10 mouse cellular contexts compared by ENCODE assay signal in genomic region chr3:51375307-51376265, GRCm38 (mm10). TPM values are rescaled to one million over a fixed set of nuclear protein-coding genes. Genes with fewer than 3 reads are reported as not detected.
DNase-seq lines count a peak whose midpoint lies in the region; ATAC-seq and TF ChIP-seq lines count a peak whose summit lies in the region.
"Had no signal": no experiment of that assay in that cellular context is flagged by ENCODE, and none has a peak within 500 bp of the region (broad histone marks: within the 10 kb centered on the region; RNA-seq: fewer than 3 reads in every experiment).

No protein-coding gene starts in this region.

- no peak overlapping the region for H3K4me2 ChIP-seq in hindbrain, postnatal 0 days (ENCODE audit: low read depth, low read length)
- no peak overlapping the region for H3K4me2 ChIP-seq in hindbrain, embryonic 14.5 days (replicated peaks)
- H3K4me2 ChIP-seq: embryonic facial prominence, embryonic 12.5 days; limb, embryonic 12.5 days had no signal

- H3K36me3 ChIP-seq in hindbrain, postnatal 0 days (ENCODE audit: insufficient read depth, low read length) = no peaks in the 10 kb centered on the region
- no peaks in the 10 kb centered on the region for H3K36me3 ChIP-seq in hindbrain, embryonic 14.5 days (replicated peaks; ENCODE audit: control insufficient read depth, insufficient read depth)
- H3K36me3 ChIP-seq: embryonic facial prominence, embryonic 12.5 days; limb, embryonic 12.5 days had no signal

- no peak overlapping the region for H3K27ac ChIP-seq in hindbrain, postnatal 0 days
- H3K27ac ChIP-seq in hindbrain, embryonic 14.5 days = no peak overlapping the region
- H3K27ac ChIP-seq: embryonic facial prominence, embryonic 12.5 days; limb, embryonic 12.5 days had no signal

- peak; percentile 71 for TF ChIP-seq CTCF in hindbrain, postnatal 0 days (IDR thresholded peaks at IDR 0.05; ENCODE audit: low read depth)

- H3K4me3 ChIP-seq in hindbrain, postnatal 0 days (ENCODE audit: low read length) = no peak overlapping the region
- no peak overlapping the region for H3K4me3 ChIP-seq in hindbrain, embryonic 14.5 days (replicated peaks; ENCODE audit: low read length)
- H3K4me3 ChIP-seq: embryonic facial prominence, embryonic 12.5 days; limb, embryonic 12.5 days had no signal

- no peaks in the 10 kb centered on the region for H3K4me1 ChIP-seq in hindbrain, postnatal 0 days (ENCODE audit: insufficient read depth, low read length)
- no peaks in the 10 kb centered on the region for H3K4me1 ChIP-seq in hindbrain, embryonic 14.5 days (replicated peaks; ENCODE audit: control insufficient read depth, insufficient read depth, low read length)

- no peaks in the 10 kb centered on the region for H3K27me3 ChIP-seq in hindbrain, postnatal 0 days (ENCODE audit: insufficient read depth, low read length)
- H3K27me3 ChIP-seq in hindbrain, embryonic 14.5 days (ENCODE audit: control insufficient read depth, insufficient read depth, low read length) = no peaks in the 10 kb centered on the region
- H3K27me3 ChIP-seq: embryonic facial prominence, embryonic 12.5 days; limb, embryonic 12.5 days had no signal

- peak; percentile 49 for DNase-seq in hindbrain, postnatal 0 days (ENCODE audit: low spot score)
- DNase-seq in hindbrain, embryonic 14.5 days (ENCODE audit: low spot score) = no peak
- peak; percentile 67 for DNase-seq in CD4-positive helper T cell, adult 2 months (ENCODE audit: low read depth, low spot score)
- DNase-seq in adrenal gland, adult 2 months = peak; percentile 56
- DNase-seq in liver = peak; percentile 82
- peak; percentile 52 for DNase-seq in retina, postnatal 7 days (ENCODE audit: low read depth, low spot score)
- DNase-seq in frontal cortex, postnatal 36 days (ENCODE audit: low spot score in 2 of 2) = no peak

- 84% methylated on average over 19 of the region's 19 CpGs for WGBS in hindbrain, postnatal 0 days
- WGBS in hindbrain, embryonic 14.5 days = 87% methylated on average over 19 of the region's 19 CpGs

- no peak for ATAC-seq in hindbrain, postnatal 0 days
- ATAC-seq in hindbrain, embryonic 14.5 days (ENCODE audit: low FRiP score) = no peak
- peak; percentile 69 for ATAC-seq in erythroid progenitor cell, adult 5-6 weeks (replicated peaks; ENCODE audit: low FRiP score, poor library complexity, severe bottlenecking)

- H3K9ac ChIP-seq in hindbrain, postnatal 0 days (replicated peaks; ENCODE audit: low read length) = no peak overlapping the region
- no peak overlapping the region for H3K9ac ChIP-seq in hindbrain, embryonic 14.5 days
- H3K9ac ChIP-seq: embryonic facial prominence, embryonic 12.5 days; limb, embryonic 12.5 days had no signal

- no peaks in the 10 kb centered on the region for H3K9me3 ChIP-seq in hindbrain, postnatal 0 days (ENCODE audit: low read length)
- no peaks in the 10 kb centered on the region for H3K9me3 ChIP-seq in hindbrain, embryonic 14.5 days (ENCODE audit: control insufficient read depth, low read length)
- H3K9me3 ChIP-seq: embryonic facial prominence, embryonic 12.5 days; limb, embryonic 12.5 days had no signal

RNA-seq across cellular contexts. Expression of gene Mgarp, which starts 21.0 kb away (rescaled TPM):
- total RNA-seq in hindbrain, postnatal 0 days (2014; rRNA removed) = 2.8 and 3.1 TPM in 2 replicates
- 2.1 and 3.2 TPM in 2 replicates for polyA plus RNA-seq in hindbrain, postnatal 0 days (2015; fragmentation: Nextera tagmentation; extraction: Ambion mirVana)
- polyA plus RNA-seq in hindbrain, embryonic 14.5 days (2014; fragmentation: Nextera tagmentation; extraction: Ambion mirVana) = 0.16 and 1.3 TPM in 2 replicates
- total RNA-seq in adrenal gland, adult 2 months (2021) = 1,000 to 10,000 TPM in 1 of 2 experiments, 100 to 1,000 TPM in 1; 689 to 1,037 TPM
- polyA plus RNA-seq in adrenal gland, adult 2 months (2012; rRNA removed) = 297 and 312 TPM in 2 replicates
- total RNA-seq in erythroid progenitor cell, adult 5-6 weeks (2015; ENCODE audit: low replicate concordance) = not detected in 2 replicates
- 0.51 and 3.9 TPM in 2 replicates for total RNA-seq in erythroid progenitor cell, adult 5-6 weeks (2017; ENCODE audit: low replicate concordance)

RNA-seq across cellular contexts. Expression of gene Ndufc1, which starts 33.2 kb away (rescaled TPM):
- total RNA-seq in hindbrain, postnatal 0 days (2014; rRNA removed) = 33.4 and 35.0 TPM in 2 replicates
- 1,023 and 1,091 TPM in 2 replicates for polyA plus RNA-seq in hindbrain, postnatal 0 days (2015; fragmentation: Nextera tagmentation; extraction: Ambion mirVana)
- polyA plus RNA-seq in hindbrain, embryonic 14.5 days (2014; fragmentation: Nextera tagmentation; extraction: Ambion mirVana) = 769 and 914 TPM in 2 replicates
- 100 to 1,000 TPM; 705 to 794 TPM for total RNA-seq in adrenal gland, adult 2 months (2021)
- 237 and 341 TPM in 2 replicates for polyA plus RNA-seq in adrenal gland, adult 2 months (2012; rRNA removed)
- 34.2 and 67.1 TPM in 2 replicates for total RNA-seq in erythroid progenitor cell, adult 5-6 weeks (2015; ENCODE audit: low replicate concordance)
- 9.3 and 17.5 TPM in 2 replicates for total RNA-seq in erythroid progenitor cell, adult 5-6 weeks (2017; ENCODE audit: low replicate concordance)

RNA-seq across cellular contexts. Expression of gene Elf2, which starts 35.1 kb away (rescaled TPM):
- total RNA-seq in hindbrain, postnatal 0 days (2014; rRNA removed) = 47.8 and 56.2 TPM in 2 replicates
- 31.2 and 32.6 TPM in 2 replicates for polyA plus RNA-seq in hindbrain, postnatal 0 days (2015; fragmentation: Nextera tagmentation; extraction: Ambion mirVana)
- 29.0 and 35.0 TPM in 2 replicates for polyA plus RNA-seq in hindbrain, embryonic 14.5 days (2014; fragmentation: Nextera tagmentation; extraction: Ambion mirVana)
- 10 to 100 TPM; 66.3 to 70.8 TPM for total RNA-seq in adrenal gland, adult 2 months (2021)
- 30.7 and 39.1 TPM in 2 replicates for polyA plus RNA-seq in adrenal gland, adult 2 months (2012; rRNA removed)
- total RNA-seq in erythroid progenitor cell, adult 5-6 weeks (2015; ENCODE audit: low replicate concordance) = 35.0 and 53.2 TPM in 2 replicates
- 90.9 and 107 TPM in 2 replicates for total RNA-seq in erythroid progenitor cell, adult 5-6 weeks (2017; ENCODE audit: low replicate concordance)

RNA-seq across cellular contexts. Expression of gene Naa15, which starts 39.4 kb away (rescaled TPM):
- 20.4 and 22.5 TPM in 2 replicates for total RNA-seq in hindbrain, postnatal 0 days (2014; rRNA removed)
- polyA plus RNA-seq in hindbrain, postnatal 0 days (2015; fragmentation: Nextera tagmentation; extraction: Ambion mirVana) = 35.0 and 36.5 TPM in 2 replicates
- polyA plus RNA-seq in hindbrain, embryonic 14.5 days (2014; fragmentation: Nextera tagmentation; extraction: Ambion mirVana) = 35.7 and 38.8 TPM in 2 replicates
- 10 to 100 TPM; 39.5 to 63.8 TPM for total RNA-seq in adrenal gland, adult 2 months (2021)
- polyA plus RNA-seq in adrenal gland, adult 2 months (2012; rRNA removed) = 0.46 and 0.59 TPM in 2 replicates
- total RNA-seq in erythroid progenitor cell, adult 5-6 weeks (2015; ENCODE audit: low replicate concordance) = 47.8 and 48.7 TPM in 2 replicates
- 64.4 and 73.0 TPM in 2 replicates for total RNA-seq in erythroid progenitor cell, adult 5-6 weeks (2017; ENCODE audit: low replicate concordance)

Comparison
In these comparisons a context has a peak if more than half of its experiments do, and no peak if none do; other contexts are left out.
1. DNase-seq: peak in hindbrain, postnatal 0 days (single experiment), CD4-positive helper T cell, adult 2 months (single experiment), adrenal gland, adult 2 months (single experiment), liver (single experiment) and retina, postnatal 7 days (single experiment); none in hindbrain, embryonic 14.5 days (single experiment) and frontal cortex, postnatal 36 days (0 of 2).
2. RNA of gene Mgarp, which starts 21.0 kb away (total RNA-seq): 689 to 1,037 TPM in adrenal gland, adult 2 months; 0.51 to 3.9 TPM in erythroid progenitor cell, adult 5-6 weeks and 2.8 to 3.1 TPM in hindbrain, postnatal 0 days; every median in the first group is over 100 times any median in the second.
3. RNA of gene Ndufc1, which starts 33.2 kb away (total RNA-seq): 705 to 794 TPM in adrenal gland, adult 2 months; 9.3 to 67.1 TPM in erythroid progenitor cell, adult 5-6 weeks and 33.4 to 35.0 TPM in hindbrain, postnatal 0 days; every median in the first group is over 10 times any median in the second.